Mouse (Mus musculus) brain, embryonic 14.5 days (tissue): Measurements from ENCODE around the gene Samd14. TPM values are rescaled to one million over a fixed set of nuclear protein-coding genes. Genes with fewer than 3 reads are reported as not detected.
A peak's percentile ranks its signal among the peaks of the same experiment; 100 is the strongest.

ENCODE experiments used
- DNase-seq: peaks from one replicate; pipeline ENCODE4 v3.0.0-alpha.2; 2011; ENCODE audit warnings: low read depth
- CTCF ChIP-seq: fragments of 200-500 bp; IDR thresholded peaks from 2 replicates; pipeline ENCODE4 v1.5.1; 2012; ENCODE audit warnings: inconsistent platforms, mild to moderate bottlenecking, moderate library complexity, borderline replicate concordance; ENCODE audit not compliant: insufficient read depth, insufficient read length; ENCODE audit errors: extremely low read depth
- POLR2A ChIP-seq: fragments of 200-500 bp; IDR thresholded peaks from 2 replicates; pipeline ENCODE4 v1.6.1; 2012; ENCODE audit warnings: mild to moderate bottlenecking, inconsistent platforms, borderline replicate concordance; ENCODE audit not compliant: poor library complexity, insufficient read depth, insufficient read length, severe bottlenecking; ENCODE audit errors: extremely low read depth
- polyA plus RNA-seq: library from polyadenylated mRNA; depleted of rRNA; stranded (reverse); fragments of >200 nt; gene quantifications from 2 replicates; pipeline ENCODE4 v1.2.3, GENCODE M21; 2012; rRNA removed

Gene Samd14
- polyA plus RNA-seq, 1 experiment, result 186 TPM

GRCm38 (mm10) chr11:95070140-95071107 is 60.7 kb downstream of the Samd14 start:
- TF ChIP-seq POLR2A, result no peak
- TF ChIP-seq CTCF, result no peak
- DNase-seq, result no peak

GRCm38 (mm10) chr11:95071266-95071665 is 61.6 kb downstream of the Samd14 start:
- TF ChIP-seq POLR2A, result no peak
- TF ChIP-seq CTCF, result no peak
- peak; percentile 47 for DNase-seq

GRCm38 (mm10) chr11:95072136-95072535 is 62.5 kb downstream of the Samd14 start:
- DNase-seq, result no peak
- no peak for TF ChIP-seq POLR2A
- TF ChIP-seq CTCF, result no peak

DNA sequence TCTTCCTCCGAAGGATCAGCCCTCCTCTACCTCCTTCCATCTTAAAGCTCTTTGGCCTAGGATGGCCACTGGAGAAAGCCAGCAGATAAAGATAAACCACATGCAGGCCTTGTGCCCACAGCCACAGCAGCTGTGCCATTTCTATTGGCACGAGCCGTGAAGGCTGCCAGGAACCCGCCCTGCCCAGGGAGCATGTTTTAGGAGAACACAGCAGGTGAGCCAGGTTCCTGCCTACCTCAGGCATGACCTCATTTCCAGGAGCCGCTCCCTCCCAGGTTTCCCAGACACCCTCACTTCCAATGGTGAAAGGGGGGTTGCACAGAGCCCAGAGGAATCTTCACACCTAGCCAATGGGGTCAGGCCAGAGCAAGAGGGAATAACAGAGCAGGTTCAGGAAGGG is 63.1 kb downstream of the Samd14 start:
- TF ChIP-seq CTCF, result no peak
- no peak for TF ChIP-seq POLR2A
- no peak for DNase-seq

GRCm38 (mm10) chr11:95073835-95074234 is 64.2 kb downstream of the Samd14 start:
- no peak for TF ChIP-seq CTCF
- DNase-seq, result no peak

DNA sequence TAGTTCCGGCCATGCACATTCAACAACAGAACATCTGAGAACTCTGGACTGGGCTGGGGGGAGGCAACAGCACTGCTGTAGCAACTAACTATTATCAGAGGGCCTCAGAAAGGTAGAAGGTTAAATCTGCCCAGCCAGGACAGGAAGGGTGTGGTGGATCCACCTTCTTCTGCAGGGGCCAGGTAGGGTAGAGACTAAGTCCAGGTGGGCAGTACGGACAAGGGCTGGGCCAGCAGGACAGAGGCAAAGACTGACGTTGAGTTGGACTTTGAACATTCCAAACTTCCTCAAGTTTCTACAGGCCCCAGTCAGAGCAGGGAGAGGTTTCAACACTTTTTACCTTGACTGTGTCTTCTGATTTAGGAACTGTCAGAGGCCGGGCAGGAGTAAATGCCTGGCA is 65.0 kb downstream of the Samd14 start:
- no peak for DNase-seq
- no peak for TF ChIP-seq POLR2A
- TF ChIP-seq CTCF, result no peak

DNA sequence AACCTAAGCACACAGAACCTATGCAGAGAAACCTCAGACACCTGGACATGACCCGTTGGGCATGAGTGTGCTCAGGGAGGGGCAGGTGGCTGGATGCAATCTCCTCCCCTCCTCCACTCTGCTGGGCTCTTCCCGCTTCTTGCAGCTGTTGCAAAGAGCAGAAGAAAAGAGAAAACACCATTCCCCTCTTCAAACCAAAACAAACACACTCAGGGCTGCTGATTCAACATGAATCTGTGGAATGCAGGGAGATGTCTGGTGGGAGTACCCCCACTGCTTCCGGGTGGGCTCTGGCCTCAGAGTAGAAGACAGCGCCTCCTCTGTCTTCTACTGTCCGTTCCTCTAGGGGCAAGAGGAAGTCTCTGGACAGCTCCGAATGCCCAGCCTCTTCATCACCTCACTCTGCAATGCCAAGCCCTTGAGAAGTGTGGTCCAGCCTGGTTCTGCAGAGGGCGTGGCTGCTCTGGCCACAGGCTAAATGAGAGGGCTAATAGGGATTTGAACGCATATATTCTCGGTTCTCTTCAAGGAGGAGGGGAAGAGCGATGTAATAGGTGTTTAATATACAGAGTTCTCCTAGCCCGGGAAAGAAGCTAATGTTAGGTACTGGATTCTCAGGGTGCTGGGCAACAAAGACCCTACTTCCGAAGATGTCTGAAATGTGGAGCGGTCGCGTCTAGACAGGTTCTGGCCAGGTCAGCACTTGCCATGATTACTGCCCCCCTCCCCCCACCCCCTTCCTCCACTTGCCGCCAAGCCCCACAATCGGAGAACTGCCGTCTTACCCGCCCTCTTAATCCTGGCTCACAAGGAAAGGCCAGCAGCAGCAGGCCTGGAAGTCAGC is 65.7 kb downstream of the Samd14 start:
- DNase-seq, result peak; percentile 18
- TF ChIP-seq POLR2A, result no peak
- 0 out of 2 replicates have a peak, but pooled peaks have one; percentile 8 for TF ChIP-seq CTCF

Other genes starting within 250 kb of the Samd14 start
- gene Tmem92, start 227.2 kb upstream of the Samd14 start, polyA plus RNA-seq, result not detected in 2 replicates
- 44.1 and 192 TPM in 2 replicates for gene Col1a1, start 73.7 kb upstream of the Samd14 start, polyA plus RNA-seq
- gene Hils1, start 42.3 kb upstream of the Samd14 start, polyA plus RNA-seq, result 0.09 TPM in 1 of 2 replicates, not detected in the other
- gene Sgca, start 33.6 kb upstream of the Samd14 start, polyA plus RNA-seq, result 0.25 and 0.73 TPM in 2 replicates
- gene Ppp1r9b, start 18.8 kb upstream of the Samd14 start, polyA plus RNA-seq, result 37.9 and 81.2 TPM in 2 replicates
- 17.9 and 26.1 TPM in 2 replicates for gene Pdk2, start 31.5 kb downstream of the Samd14 start, polyA plus RNA-seq
- gene Itga3, start 66.9 kb downstream of the Samd14 start, polyA plus RNA-seq, result 23.4 and 29.3 TPM in 2 replicates
- gene Dlx3, start 110.2 kb downstream of the Samd14 start, polyA plus RNA-seq, result 0.26 and 0.92 TPM in 2 replicates
- gene Dlx4, start 136.4 kb downstream of the Samd14 start, polyA plus RNA-seq, result 0.10 TPM in 2 replicates